Mouse (Mus musculus): ENCODE data around the gene Taf4. TPM values are rescaled to one million over a fixed set of nuclear protein-coding genes. Genes with fewer than 3 reads are reported as not detected.

Taf4 gene
- total and polyA plus RNA-seq, 2 experiments from 2014 or later, result 2.9 to 15.0 TPM

- Histone ChIP-seq H3K4me1 (ENCODE audit: insufficient read depth, low read length) (no peaks in the 10 kb centered on the region), H3K36me3 (ENCODE audit: insufficient read depth, low read length) (no peaks in the 10 kb centered on the region), H3K27me3 (ENCODE audit: insufficient read depth, low read length) (no peaks in the 10 kb centered on the region), H3K27ac (ENCODE audit: low read depth, low read length) (no peak overlapping the region), H3K9me3 (ENCODE audit: low read length) (no peaks in the 10 kb centered on the region), H3K4me3 (ENCODE audit: low read depth, low read length) (no peak overlapping the region), H3K4me2 (ENCODE audit: low read depth, low read length, poor library complexity, severe bottlenecking) (no peak overlapping the region), H3K9ac (replicated peaks; ENCODE audit: low read length, poor library complexity, severe bottlenecking) (no peak overlapping the region)
- no peak for TF ChIP-seq CTCF (IDR thresholded peaks at IDR 0.05)
- WGBS, result 71% methylated on average over 1 of the region's 1 CpGs
- ATAC-seq (ENCODE audit: low FRiP score) (no peak), DNase-seq (ENCODE audit: low spot score) (no peak)
Observed at GRCm38 (mm10) chr2:179989098-179989497, 12.7 kb upstream of the Taf4 start.

- Histone ChIP-seq H3K36me3 (ENCODE audit: insufficient read depth, low read length) (no peaks in the 10 kb centered on the region), H3K27ac (ENCODE audit: low read depth, low read length) (no peak overlapping the region), H3K4me1 (ENCODE audit: insufficient read depth, low read length) (no peaks in the 10 kb centered on the region), H3K4me2 (ENCODE audit: low read depth, low read length, poor library complexity, severe bottlenecking) (no peak overlapping the region), H3K27me3 (ENCODE audit: insufficient read depth, low read length) (no peaks in the 10 kb centered on the region), H3K9ac (replicated peaks; ENCODE audit: low read length, poor library complexity, severe bottlenecking) (no peak overlapping the region), H3K4me3 (ENCODE audit: low read depth, low read length) (no peak overlapping the region), H3K9me3 (ENCODE audit: low read length) (no peaks in the 10 kb centered on the region)
- no peak for TF ChIP-seq CTCF (IDR thresholded peaks at IDR 0.05)
- ATAC-seq (ENCODE audit: low FRiP score) (no peak), DNase-seq (ENCODE audit: low spot score) (no peak)
- WGBS, result 83% methylated on average over 10 of the region's 10 CpGs
Observed at GRCm38 (mm10) chr2:179986437-179987022, 10.1 kb upstream of the Taf4 start.

GRCm38 (mm10) chr2:179985695-179986094 lies 9.2 kb upstream of the Taf4 start:
- DNase-seq (ENCODE audit: low spot score), result no peak
- Histone ChIP-seq H3K4me3 (ENCODE audit: low read depth, low read length) (no peak overlapping the region), H3K9me3 (ENCODE audit: low read length) (no peaks in the 10 kb centered on the region), H3K27me3 (ENCODE audit: insufficient read depth, low read length) (no peaks in the 10 kb centered on the region), H3K27ac (ENCODE audit: low read depth, low read length) (no peak overlapping the region), H3K36me3 (ENCODE audit: insufficient read depth, low read length) (no peaks in the 10 kb centered on the region), H3K4me2 (ENCODE audit: low read depth, low read length, poor library complexity, severe bottlenecking) (no peak overlapping the region), H3K4me1 (ENCODE audit: insufficient read depth, low read length) (no peaks in the 10 kb centered on the region), H3K9ac (replicated peaks; ENCODE audit: low read length, poor library complexity, severe bottlenecking) (no peak overlapping the region)
- 88% methylated on average over 1 of the region's 1 CpGs for WGBS
- no peak for ATAC-seq (ENCODE audit: low FRiP score)
- TF ChIP-seq CTCF (IDR thresholded peaks at IDR 0.05), result no peak

GRCm38 (mm10) chr2:179984830-179985229 lies 8.4 kb upstream of the Taf4 start:
- no peaks in the 10 kb centered on the region for H3K4me1 ChIP-seq (ENCODE audit: insufficient read depth, low read length)
- H3K9ac ChIP-seq (replicated peaks; ENCODE audit: low read length, poor library complexity, severe bottlenecking), result no peak overlapping the region
- 46% methylated on average over 7 of the region's 7 CpGs for WGBS
- H3K9me3 ChIP-seq (ENCODE audit: low read length), result no peaks in the 10 kb centered on the region
- H3K27me3 ChIP-seq (ENCODE audit: insufficient read depth, low read length), result no peaks in the 10 kb centered on the region
- DNase-seq (ENCODE audit: low spot score) (no peak), ATAC-seq (ENCODE audit: low FRiP score) (no peak)
- TF ChIP-seq CTCF (IDR thresholded peaks at IDR 0.05), result no peak
- no peak overlapping the region for H3K4me2 ChIP-seq (ENCODE audit: low read depth, low read length, poor library complexity, severe bottlenecking)
- no peak overlapping the region for H3K27ac ChIP-seq (ENCODE audit: low read depth, low read length)
- no peaks in the 10 kb centered on the region for H3K36me3 ChIP-seq (ENCODE audit: insufficient read depth, low read length)
- no peak overlapping the region for H3K4me3 ChIP-seq (ENCODE audit: low read depth, low read length)

GRCm38 (mm10) chr2:179982715-179983114 lies 6.3 kb upstream of the Taf4 start:
- Histone ChIP-seq H3K27me3 (ENCODE audit: insufficient read depth, low read length) (no peaks in the 10 kb centered on the region), H3K27ac (ENCODE audit: low read depth, low read length) (no peak overlapping the region), H3K4me2 (ENCODE audit: low read depth, low read length, poor library complexity, severe bottlenecking) (no peak overlapping the region), H3K9me3 (ENCODE audit: low read length) (no peaks in the 10 kb centered on the region), H3K36me3 (ENCODE audit: insufficient read depth, low read length) (no peaks in the 10 kb centered on the region), H3K4me3 (ENCODE audit: low read depth, low read length) (no peak overlapping the region), H3K4me1 (ENCODE audit: insufficient read depth, low read length) (no peaks in the 10 kb centered on the region), H3K9ac (replicated peaks; ENCODE audit: low read length, poor library complexity, severe bottlenecking) (no peak overlapping the region)
- 74% methylated on average over 3 of the region's 3 CpGs for WGBS
- TF ChIP-seq CTCF (IDR thresholded peaks at IDR 0.05), result no peak
- ATAC-seq (ENCODE audit: low FRiP score) (no peak), DNase-seq (ENCODE audit: low spot score) (no peak)

- H3K27me3 ChIP-seq (ENCODE audit: insufficient read depth, low read length), result no peaks in the 10 kb centered on the region
- no peaks in the 10 kb centered on the region for H3K4me1 ChIP-seq (ENCODE audit: insufficient read depth, low read length)
- TF ChIP-seq CTCF (IDR thresholded peaks at IDR 0.05), result no peak
- H3K9ac ChIP-seq (replicated peaks; ENCODE audit: low read length, poor library complexity, severe bottlenecking), result no peak overlapping the region
- DNase-seq (ENCODE audit: low spot score) (no peak), ATAC-seq (ENCODE audit: low FRiP score) (no peak)
- 55% methylated on average over 4 of the region's 4 CpGs for WGBS
- no peaks in the 10 kb centered on the region for H3K36me3 ChIP-seq (ENCODE audit: insufficient read depth, low read length)
- H3K9me3 ChIP-seq (ENCODE audit: low read length), result no peaks in the 10 kb centered on the region
- no peak overlapping the region for H3K4me2 ChIP-seq (ENCODE audit: low read depth, low read length, poor library complexity, severe bottlenecking)
- no peak overlapping the region for H3K4me3 ChIP-seq (ENCODE audit: low read depth, low read length)
- H3K27ac ChIP-seq (ENCODE audit: low read depth, low read length), result no peak overlapping the region
Observed at GRCm38 (mm10) chr2:179980616-179981015, 4.2 kb upstream of the Taf4 start.
